ENCODE assay signal across 13 mouse cellular contexts in genomic region chr10:68156159-68156558, GRCm38 (mm10).
DNase-seq lines count a peak whose midpoint lies in the region; ATAC-seq and TF ChIP-seq lines count a peak whose summit lies in the region.
"Had no signal": no experiment of that assay in that cellular context is flagged by ENCODE, and none has a peak within 500 bp of the region (broad histone marks: within the 10 kb centered on the region; RNA-seq: fewer than 3 reads in every experiment).

No protein-coding gene starts in this region.

- peak; percentile 46 for TF ChIP-seq CTCF in intestine, postnatal 0 days (IDR thresholded peaks at IDR 0.05; ENCODE audit: low read depth)

- H3K4me3 ChIP-seq in intestine, postnatal 0 days (ENCODE audit: low read depth, low read length), result no peak overlapping the region
- H3K4me3 ChIP-seq in intestine, embryonic 16.5 days (ENCODE audit: low read length), result no peak overlapping the region
- H3K4me3 ChIP-seq: embryonic facial prominence, embryonic 10.5 days; hindbrain, embryonic 15.5 days; limb, embryonic 12.5 days; neural tube, embryonic 12.5 days had no signal

- no peak for ATAC-seq in intestine, postnatal 0 days
- no peak for ATAC-seq in intestine, embryonic 16.5 days
- ATAC-seq in erythroblast, adult 5-6 weeks (replicated peaks; ENCODE audit: low FRiP score, poor library complexity, severe bottlenecking), result peak; percentile 56
- 0 out of 2 replicates have a peak, but pooled peaks have one; percentile 19 for ATAC-seq in megakaryocyte-erythroid progenitor cell, adult 5-6 weeks (replicated peaks; ENCODE audit: low FRiP score, low TSS enrichment, poor library complexity, severe bottlenecking)

- H3K4me1 ChIP-seq in intestine, postnatal 0 days (replicated peaks; ENCODE audit: control insufficient read depth, insufficient read depth, low read length), result peaks cover 3% of the 10 kb centered on the region
- peaks cover 14% of the 10 kb centered on the region for H3K4me1 ChIP-seq in intestine, embryonic 16.5 days (ENCODE audit: control insufficient read depth, insufficient read depth, low read length)

- no peak overlapping the region for H3K9ac ChIP-seq in intestine, postnatal 0 days (ENCODE audit: low read depth, low read length)
- no peak overlapping the region for H3K9ac ChIP-seq in intestine, embryonic 16.5 days (ENCODE audit: low read depth, low read length)
- H3K9ac ChIP-seq: hindbrain, embryonic 15.5 days; limb, embryonic 12.5 days; neural tube, embryonic 12.5 days had no signal

- no peak overlapping the region for H3K4me2 ChIP-seq in intestine, postnatal 0 days (replicated peaks; ENCODE audit: low read depth)
- H3K4me2 ChIP-seq in intestine, embryonic 16.5 days (ENCODE audit: low read depth, low read length), result no peak overlapping the region
- H3K4me2 ChIP-seq: hindbrain, embryonic 15.5 days; limb, embryonic 12.5 days; neural tube, embryonic 12.5 days had no signal

- peak; percentile 29 for DNase-seq in MEL-GATA-1-ER (ENCODE audit: extremely low read depth, low read depth)
- DNase-seq in yolk sac, embryonic 10.5 days (ENCODE audit: low spot score), result no peak
- DNase-seq in retina, postnatal 1 day, result no peak
- DNase-seq: right cerebral cortex, adult 18-20 months had no signal

- H3K36me3 ChIP-seq in intestine, postnatal 0 days (ENCODE audit: control insufficient read depth, insufficient read depth), result no peaks in the 10 kb centered on the region
- no peaks in the 10 kb centered on the region for H3K36me3 ChIP-seq in intestine, embryonic 16.5 days (ENCODE audit: control insufficient read depth, insufficient read depth, low read length)
- H3K36me3 ChIP-seq: G1E; hindbrain, embryonic 15.5 days; neural tube, embryonic 12.5 days had no signal

- no peaks in the 10 kb centered on the region for H3K27me3 ChIP-seq in intestine, postnatal 0 days (replicated peaks; ENCODE audit: control insufficient read depth, insufficient read depth, low read length)
- H3K27me3 ChIP-seq in intestine, embryonic 16.5 days (replicated peaks; ENCODE audit: control insufficient read depth, insufficient read depth, low read length), result no peaks in the 10 kb centered on the region
- H3K27me3 ChIP-seq: hindbrain, embryonic 15.5 days; limb, embryonic 12.5 days; neural tube, embryonic 12.5 days had no signal

- WGBS in intestine, postnatal 0 days, result 87% methylated on average over 6 of the region's 6 CpGs
- 82% methylated on average over 6 of the region's 6 CpGs for WGBS in intestine, embryonic 16.5 days

- H3K27ac ChIP-seq in intestine, postnatal 0 days (ENCODE audit: low read depth, low read length), result no peak overlapping the region
- H3K27ac ChIP-seq in intestine, embryonic 16.5 days (ENCODE audit: low read length), result no peak overlapping the region
- H3K27ac ChIP-seq: embryonic facial prominence, embryonic 10.5 days; hindbrain, embryonic 15.5 days; limb, embryonic 12.5 days; neural tube, embryonic 12.5 days had no signal

- H3K9me3 ChIP-seq in intestine, postnatal 0 days (ENCODE audit: control insufficient read depth), result no peaks in the 10 kb centered on the region
- peaks cover 5% of the 10 kb centered on the region; the same call in 1 of the 2 replicates for H3K9me3 ChIP-seq in intestine, embryonic 16.5 days (ENCODE audit: control insufficient read depth, low read length)
- H3K9me3 ChIP-seq: hindbrain, embryonic 15.5 days; neural tube, embryonic 12.5 days had no signal

Comparison
In these comparisons a context has a peak if more than half of its experiments do, and no peak if none do; other contexts are left out.
1. ATAC-seq: peak in erythroblast, adult 5-6 weeks (single experiment) and megakaryocyte-erythroid progenitor cell, adult 5-6 weeks (single experiment); none in intestine, postnatal 0 days (single experiment) and intestine, embryonic 16.5 days (single experiment).